Mouse (Mus musculus): ENCODE measurements around the gene Ppm1b.

- no peak for TF ChIP-seq CTCF (IDR thresholded peaks at IDR 0.05; ENCODE audit: low read depth)
- TF ChIP-seq EP300 (optimal IDR thresholded peaks at IDR 0.05) = no peak
Observed at GRCm38 (mm10) chr17:84924779-84925178, 31.8 kb upstream of the Ppm1b start.
